ENCODE assay signal across 26 mouse cellular contexts in genomic region chr2:9893272-9893953, GRCm38 (mm10). TPM values are rescaled to one million over a fixed set of nuclear protein-coding genes. Genes with fewer than 3 reads are reported as not detected.
DNase-seq lines count a peak whose midpoint lies in the region; ATAC-seq and TF ChIP-seq lines count a peak whose summit lies in the region.
"Had no signal": no experiment of that assay in that cellular context is flagged by ENCODE, and none has a peak within 500 bp of the region (broad histone marks: within the 10 kb centered on the region; RNA-seq: fewer than 3 reads in every experiment).

No protein-coding gene starts in this region.

- DNase-seq in forebrain, embryonic 10.5 days (ENCODE audit: extremely low spot score, low spot score): peak; percentile 39
- peak; percentile 42 for DNase-seq in CD4-positive helper T cell, adult 2 months (ENCODE audit: low read depth, low spot score)
- DNase-seq in left cerebral cortex, postnatal 14 days (ENCODE audit: low spot score in 2 of 2): no peak
- DNase-seq in lung, adult 2 months: no peak
- DNase-seq in gastrocnemius, postnatal 10 days: no peak
- DNase-seq: adrenal gland, postnatal 36 days; cerebellum, adult 18-20 months; kidney, adult 11 months; layer of hippocampus, postnatal 36 days; lung, postnatal 10 days; right cerebral cortex, adult 18-20 months; thymus, postnatal 14 days had no signal

- no peak overlapping the region for H3K4me2 ChIP-seq in forebrain, embryonic 15.5 days (replicated peaks)
- no peak overlapping the region for H3K4me2 ChIP-seq in forebrain, embryonic 12.5 days
- H3K4me2 ChIP-seq in midbrain, embryonic 13.5 days (replicated peaks): no peak overlapping the region
- H3K4me2 ChIP-seq: embryonic facial prominence, embryonic 15.5 days; hindbrain, embryonic 15.5 days; liver, embryonic 15.5 days had no signal

- H3K36me3 ChIP-seq in forebrain, embryonic 10.5 days (replicated peaks): no peaks in the 10 kb centered on the region
- H3K36me3 ChIP-seq in forebrain, embryonic 15.5 days: no peaks in the 10 kb centered on the region
- H3K36me3 ChIP-seq in forebrain, embryonic 12.5 days (replicated peaks): no peaks in the 10 kb centered on the region
- no peaks in the 10 kb centered on the region for H3K36me3 ChIP-seq in midbrain, embryonic 13.5 days
- H3K36me3 ChIP-seq: embryonic facial prominence, embryonic 15.5 days; heart, embryonic 10.5 days; hindbrain, embryonic 15.5 days; liver, embryonic 15.5 days had no signal

- peaks cover 51% of the 10 kb centered on the region for H3K4me1 ChIP-seq in forebrain, embryonic 10.5 days
- peaks cover 23% of the 10 kb centered on the region for H3K4me1 ChIP-seq in forebrain, embryonic 15.5 days
- H3K4me1 ChIP-seq in forebrain, embryonic 12.5 days: peaks cover 34% of the 10 kb centered on the region
- peaks cover 40% of the 10 kb centered on the region for H3K4me1 ChIP-seq in midbrain, embryonic 13.5 days (replicated peaks)
- H3K4me1 ChIP-seq in lung, adult 2 months (ENCODE audit: control insufficient read depth, insufficient read depth, low read length): peaks cover 3% of the 10 kb centered on the region; the same call in 1 of the 2 replicates

- no peak for TF ChIP-seq POLR2A in lung, adult 2 months (IDR thresholded peaks at IDR 0.05; ENCODE audit: borderline replicate concordance, extremely low read depth, low read depth, low read length)

- H3K27ac ChIP-seq in forebrain, embryonic 10.5 days: no peak overlapping the region
- no peak overlapping the region for H3K27ac ChIP-seq in forebrain, embryonic 15.5 days (replicated peaks)
- no peak overlapping the region for H3K27ac ChIP-seq in forebrain, embryonic 12.5 days
- H3K27ac ChIP-seq in midbrain, embryonic 13.5 days: peak overlapping the region; percentile 30; the same call in 1 of the 2 replicates
- H3K27ac ChIP-seq: embryonic facial prominence, embryonic 15.5 days; heart, embryonic 10.5 days; hindbrain, embryonic 15.5 days; liver, embryonic 15.5 days; stomach, postnatal 0 days had no signal

- no peak overlapping the region for H3K4me3 ChIP-seq in forebrain, embryonic 10.5 days
- no peak overlapping the region for H3K4me3 ChIP-seq in forebrain, embryonic 15.5 days
- H3K4me3 ChIP-seq in forebrain, embryonic 12.5 days (replicated peaks): no peak overlapping the region
- H3K4me3 ChIP-seq in midbrain, embryonic 13.5 days (replicated peaks): no peak overlapping the region
- H3K4me3 ChIP-seq in lung, adult 2 months (replicated peaks; ENCODE audit: extremely low read depth, low read depth, low read length): no peak overlapping the region
- H3K4me3 ChIP-seq: embryonic facial prominence, embryonic 15.5 days; heart, embryonic 10.5 days; hindbrain, embryonic 15.5 days; liver, embryonic 15.5 days; megakaryocyte, embryonic 14.5 days had no signal

- intact Hi-C loops in left cerebral cortex, postnatal 14 days (cut with DNase I): loop anchor here (10.0 kb wide), 1 partner anchor 1139 kb away; no protein-coding TSS in a partner anchor

- TF ChIP-seq CTCF in lung, adult 2 months (IDR thresholded peaks at IDR 0.05; ENCODE audit: insufficient read depth, low read length): no peak

- H3K9me3 ChIP-seq in forebrain, embryonic 10.5 days: no peaks in the 10 kb centered on the region
- H3K9me3 ChIP-seq in forebrain, embryonic 15.5 days: no peaks in the 10 kb centered on the region
- no peaks in the 10 kb centered on the region for H3K9me3 ChIP-seq in forebrain, embryonic 12.5 days
- H3K9me3 ChIP-seq in midbrain, embryonic 13.5 days: no peaks in the 10 kb centered on the region
- H3K9me3 ChIP-seq: embryonic facial prominence, embryonic 15.5 days; heart, embryonic 10.5 days; hindbrain, embryonic 15.5 days; liver, embryonic 15.5 days; megakaryocyte, embryonic 14.5 days had no signal

- no peak; the same call in 1 of the 2 replicates for ATAC-seq in forebrain, embryonic 15.5 days (replicated peaks)
- ATAC-seq in forebrain, embryonic 12.5 days (ENCODE audit: low FRiP score): peak; percentile 44
- ATAC-seq in midbrain, embryonic 13.5 days: no peak

- peaks cover 98% of the 10 kb centered on the region for H3K27me3 ChIP-seq in forebrain, embryonic 10.5 days (ENCODE audit: poor library complexity, severe bottlenecking)
- peaks cover 86% of the 10 kb centered on the region for H3K27me3 ChIP-seq in forebrain, embryonic 15.5 days
- peaks cover 96% of the 10 kb centered on the region for H3K27me3 ChIP-seq in forebrain, embryonic 12.5 days
- H3K27me3 ChIP-seq in midbrain, embryonic 13.5 days: peaks cover 95% of the 10 kb centered on the region

- no peak overlapping the region for H3K9ac ChIP-seq in forebrain, embryonic 15.5 days (replicated peaks)
- H3K9ac ChIP-seq in forebrain, embryonic 12.5 days: no peak overlapping the region
- no peak overlapping the region for H3K9ac ChIP-seq in midbrain, embryonic 13.5 days (replicated peaks)
- H3K9ac ChIP-seq: embryonic facial prominence, embryonic 15.5 days; hindbrain, embryonic 15.5 days; liver, embryonic 15.5 days had no signal

- 2% methylated on average over 5 of the region's 6 CpGs for WGBS in forebrain, embryonic 10.5 days
- 0% methylated on average over 6 of the region's 6 CpGs for WGBS in forebrain, embryonic 15.5 days
- WGBS in forebrain, embryonic 12.5 days: 7% methylated on average over 6 of the region's 6 CpGs
- WGBS in midbrain, embryonic 13.5 days: 2% methylated on average over 6 of the region's 6 CpGs
- WGBS in lung, adult 2 months: 4% methylated on average over 6 of the region's 6 CpGs

RNA-seq across cellular contexts. Expression of gene Gata3, which starts 3.6 kb away (rescaled TPM):
- 4.2 and 7.3 TPM in 2 replicates for polyA plus RNA-seq in forebrain, embryonic 10.5 days (2016; fragmentation: Nextera tagmentation; extraction: Ambion mirVana)
- polyA plus RNA-seq in forebrain, embryonic 15.5 days (2015; fragmentation: Nextera tagmentation; extraction: Ambion mirVana): 1.1 and 2.3 TPM in 2 replicates
- 3.2 and 10.9 TPM in 2 replicates for polyA plus RNA-seq in forebrain, embryonic 12.5 days (2016; fragmentation: Nextera tagmentation; extraction: Ambion mirVana)
- 94.8 and 119 TPM in 2 replicates for polyA plus RNA-seq in midbrain, embryonic 13.5 days (2015; fragmentation: Nextera tagmentation; extraction: Ambion mirVana)
- total RNA-seq in left cerebral cortex, postnatal 14 days (2021): under 1 TPM in 1 of 2 experiments, not detected in 1; 0.17 TPM
- polyA plus RNA-seq in lung, adult 2 months (2012; rRNA removed): 12.3 and 13.9 TPM in 2 replicates
- under 1 TPM; 0.19 to 0.23 TPM for total RNA-seq in gastrocnemius, postnatal 10 days (2021)
- total RNA-seq: left cerebral cortex, postnatal 25 days had no signal

RNA-seq across cellular contexts. Expression of gene 9230102O04Rik, which starts 4.1 kb away (rescaled TPM):
- 0.54 TPM in 1 of 2 replicates, not detected in the other for polyA plus RNA-seq in forebrain, embryonic 10.5 days (2016; fragmentation: Nextera tagmentation; extraction: Ambion mirVana)
- polyA plus RNA-seq in forebrain, embryonic 15.5 days (2015; fragmentation: Nextera tagmentation; extraction: Ambion mirVana): not detected in 2 replicates
- 0.50 TPM in 1 of 2 replicates, not detected in the other for polyA plus RNA-seq in forebrain, embryonic 12.5 days (2016; fragmentation: Nextera tagmentation; extraction: Ambion mirVana)
- 3.5 and 5.3 TPM in 2 replicates for polyA plus RNA-seq in midbrain, embryonic 13.5 days (2015; fragmentation: Nextera tagmentation; extraction: Ambion mirVana)
- total RNA-seq in left cerebral cortex, postnatal 14 days (2021): not detected
- polyA plus RNA-seq in lung, adult 2 months (2012; rRNA removed): not detected in 2 replicates
- not detected for total RNA-seq in gastrocnemius, postnatal 10 days (2021)
- total RNA-seq: adrenal gland, postnatal 36 days; common myeloid progenitor, adult 5-6 weeks; gastrocnemius, adult 18-20 months; layer of hippocampus, postnatal 36 days; left cerebral cortex, postnatal 25 days had no signal
- polyA plus RNA-seq: heart, embryonic 10.5 days; heart, postnatal 0 days; limb, embryonic 14.5 days; liver, embryonic 15.5 days; stomach, postnatal 0 days had no signal

RNA-seq across cellular contexts. Expression of gene 4930412O13Rik, which starts 12.4 kb away (rescaled TPM):
- 0.42 and 0.50 TPM in 2 replicates for polyA plus RNA-seq in forebrain, embryonic 10.5 days (2016; fragmentation: Nextera tagmentation; extraction: Ambion mirVana)
- not detected in 2 replicates for polyA plus RNA-seq in forebrain, embryonic 15.5 days (2015; fragmentation: Nextera tagmentation; extraction: Ambion mirVana)
- 0.45 TPM in 1 of 2 replicates, not detected in the other for polyA plus RNA-seq in forebrain, embryonic 12.5 days (2016; fragmentation: Nextera tagmentation; extraction: Ambion mirVana)
- 1.7 and 3.9 TPM in 2 replicates for polyA plus RNA-seq in midbrain, embryonic 13.5 days (2015; fragmentation: Nextera tagmentation; extraction: Ambion mirVana)
- not detected for total RNA-seq in left cerebral cortex, postnatal 14 days (2021)
- not detected in 2 replicates for polyA plus RNA-seq in lung, adult 2 months (2012; rRNA removed)
- total RNA-seq in gastrocnemius, postnatal 10 days (2021): not detected
- total RNA-seq: common myeloid progenitor, adult 5-6 weeks; gastrocnemius, adult 18-20 months; layer of hippocampus, postnatal 36 days; left cerebral cortex, postnatal 25 days had no signal
- polyA plus RNA-seq: heart, postnatal 0 days; stomach, postnatal 0 days had no signal

Comparison
In these comparisons a context has a peak if more than half of its experiments do, and no peak if none do; other contexts are left out.
1. DNase-seq: peak in forebrain, embryonic 10.5 days (single experiment) and CD4-positive helper T cell, adult 2 months (single experiment); none in left cerebral cortex, postnatal 14 days (0 of 2), lung, adult 2 months (single experiment) and gastrocnemius, postnatal 10 days (single experiment).